Mouse (Mus musculus) embryonic facial prominence, embryonic 11.5 days (tissue): ENCODE results near the gene Acadm. TPM values are rescaled to one million over a fixed set of nuclear protein-coding genes. Genes with fewer than 3 reads are reported as not detected.

ENCODE experiments used
- ATAC-seq: fragments of 200-750 bp; cut with Nextera tagmentation; replicated peaks from 2 replicates; pipeline ENCODE4 v1.8.0; 2017; ENCODE audit warnings: low read depth; ENCODE audit not compliant: insufficient number of reproducible peaks, low FRiP score, low TSS enrichment
- DNase-seq: peaks from one replicate; pipeline ENCODE4 v3.0.0-alpha.2; 2015; ENCODE audit warnings: low spot score
- H3K27ac ChIP-seq: fragments of 300-500 bp; sonication (generic); replicated peaks from 2 replicates; pipeline ENCODE4 v1.5.1; 2014; ENCODE audit warnings: mild to moderate bottlenecking, low read depth, low read length, control low read depth
- H3K27me3 ChIP-seq: fragments of 300-500 bp; sonication (generic); 2 replicates; pipeline ENCODE4 v1.6.1; 2014; ENCODE audit warnings: mild to moderate bottlenecking, low read length, moderate library complexity, mixed read lengths; ENCODE audit not compliant: control insufficient read depth, insufficient read depth
- H3K36me3 ChIP-seq: fragments of 300-500 bp; sonication (generic); replicated peaks from 2 replicates; pipeline ENCODE4 v1.6.1; 2014; ENCODE audit warnings: low read depth, mild to moderate bottlenecking, low read length, moderate library complexity, mixed read lengths; ENCODE audit not compliant: control insufficient read depth, insufficient read depth
- H3K4me1 ChIP-seq: fragments of 300-500 bp; sonication (generic); 2 replicates; pipeline ENCODE4 v1.6.1; 2014; ENCODE audit warnings: low read length, mixed read lengths; ENCODE audit not compliant: control insufficient read depth, insufficient read depth
- H3K4me2 ChIP-seq: fragments of 300-500 bp; sonication (generic); 2 replicates; pipeline ENCODE4 v1.6.1; 2014; ENCODE audit warnings: low read depth, mild to moderate bottlenecking, control low read depth, low read length, moderate library complexity
- H3K4me3 ChIP-seq: fragments of 300-500 bp; sonication (generic); 2 replicates; pipeline ENCODE4 v1.5.1; 2014; ENCODE audit warnings: low read depth, low read length, control low read depth
- H3K9ac ChIP-seq: fragments of 300-500 bp; sonication (generic); replicated peaks from 2 replicates; pipeline ENCODE4 v1.6.1; 2014; ENCODE audit warnings: mild to moderate bottlenecking, control low read depth, low read length
- H3K9me3 ChIP-seq: fragments of 300-500 bp; sonication (generic); replicated peaks from 2 replicates; pipeline ENCODE4 v1.6.1; 2016; ENCODE audit warnings: mild to moderate bottlenecking, low read length, inconsistent platforms, mixed read lengths; ENCODE audit not compliant: control insufficient read depth
- WGBS: fragments of 180-500 bp; shearing (Covaris S2); extraction: QIAGEN DNeasy Blood & Tissue Kit; methylation state at CpG from one replicate; pipeline ENCODE4 v1.1.7; 2014; 5-methylcytosine and 5-hydroxymethylcytosine counted together
- polyA plus RNA-seq: library from polyadenylated mRNA; unstranded; fragments of >200 nt; fragmentation: Nextera tagmentation; extraction: Ambion mirVana; gene quantifications from 2 replicates; pipeline ENCODE4 v1.2.1, GENCODE M21; 2014

Gene Acadm
- polyA plus RNA-seq, 1 experiment from 2014 or later, result 55.3 TPM

DNA sequence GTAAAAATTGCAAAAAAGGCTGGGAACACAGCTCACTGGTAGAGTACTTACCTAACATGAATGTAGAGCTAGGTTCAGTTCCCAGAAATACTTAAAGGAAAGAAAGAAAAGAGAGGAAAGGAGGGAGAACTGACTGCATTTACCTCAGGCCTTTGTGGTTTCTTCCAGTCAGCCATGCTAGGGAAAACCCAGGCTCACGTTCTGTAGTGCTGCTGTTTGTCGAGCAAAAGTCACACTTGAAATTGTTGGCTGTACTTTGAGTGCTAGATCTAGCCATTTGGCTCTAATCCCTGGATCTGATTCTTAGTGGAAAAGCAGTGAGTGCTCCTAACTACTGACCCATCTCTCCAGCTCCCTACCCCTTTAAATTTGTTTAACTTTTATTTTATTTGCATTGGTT lies 3.7 kb upstream of the Acadm start:
- Histone ChIP-seq H3K4me2 (no peak overlapping the region), H3K9me3 (no peaks in the 10 kb centered on the region), H3K27ac (no peak overlapping the region), H3K9ac (no peak overlapping the region), H3K4me3 (no peak overlapping the region), H3K27me3 (no peaks in the 10 kb centered on the region), H3K4me1 (no peaks in the 10 kb centered on the region; the same call in 1 of the 2 replicates), H3K36me3 (no peaks in the 10 kb centered on the region)
- WGBS, result 80% methylated on average over 2 of the region's 2 CpGs
- ATAC-seq (no peak), DNase-seq (no peak)

- H3K36me3 ChIP-seq, result no peaks in the 10 kb centered on the region
- no peak overlapping the region for H3K27ac ChIP-seq
- H3K9ac ChIP-seq, result no peak overlapping the region
- H3K4me2 ChIP-seq, result no peak overlapping the region
- no peak overlapping the region for H3K4me3 ChIP-seq
- DNase-seq, result no peak
- H3K4me1 ChIP-seq, result no peaks in the 10 kb centered on the region; the same call in none of the 2 replicates
- WGBS, result 78% methylated on average over 4 of the region's 4 CpGs
- H3K9me3 ChIP-seq, result no peaks in the 10 kb centered on the region
- ATAC-seq, result no peak
- no peaks in the 10 kb centered on the region for H3K27me3 ChIP-seq
Measured at GRCm38 (mm10) chr3:153947271-153947670, 2.8 kb upstream of the Acadm start.

DNA sequence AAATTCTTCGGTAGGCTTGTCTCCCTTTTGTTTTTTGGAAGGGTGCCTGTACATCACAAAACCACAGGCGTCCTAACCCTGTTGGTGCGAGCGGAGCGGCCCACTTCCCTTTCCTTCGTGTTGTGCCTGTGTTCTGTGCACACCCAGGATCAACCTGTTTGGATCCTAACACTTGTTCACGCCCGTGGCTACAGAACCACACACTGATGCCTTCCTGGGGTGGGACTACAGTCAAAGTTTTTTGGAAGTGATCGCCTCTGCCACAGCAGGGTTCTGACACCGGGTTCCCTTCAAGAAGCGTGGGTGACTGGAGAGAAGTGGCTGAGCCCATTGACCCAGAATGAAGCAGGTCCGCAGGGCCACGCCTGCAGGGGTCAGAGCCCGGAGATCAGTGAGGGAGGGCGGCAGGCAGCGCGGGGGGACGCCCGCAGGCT lies 514 bp downstream of the Acadm start:
- H3K9me3 ChIP-seq, result no peaks in the 10 kb centered on the region
- H3K27ac ChIP-seq, result peak overlapping the region; percentile 44
- no peaks in the 10 kb centered on the region for H3K27me3 ChIP-seq
- DNase-seq, result peak; percentile 34
- H3K4me1 ChIP-seq, result no peaks in the 10 kb centered on the region; the same call in none of the 2 replicates
- H3K9ac ChIP-seq, result peak overlapping the region; percentile 67
- H3K4me2 ChIP-seq, result peak overlapping the region; percentile 56
- ATAC-seq, result no peak; the same call in 1 of the 2 replicates
- H3K4me3 ChIP-seq, result peak overlapping the region; percentile 57
- H3K36me3 ChIP-seq, result no peaks in the 10 kb centered on the region
- whole genome bisulfite sequencing, result under 1% methylated on average over 19 of the region's 19 CpGs

DNA sequence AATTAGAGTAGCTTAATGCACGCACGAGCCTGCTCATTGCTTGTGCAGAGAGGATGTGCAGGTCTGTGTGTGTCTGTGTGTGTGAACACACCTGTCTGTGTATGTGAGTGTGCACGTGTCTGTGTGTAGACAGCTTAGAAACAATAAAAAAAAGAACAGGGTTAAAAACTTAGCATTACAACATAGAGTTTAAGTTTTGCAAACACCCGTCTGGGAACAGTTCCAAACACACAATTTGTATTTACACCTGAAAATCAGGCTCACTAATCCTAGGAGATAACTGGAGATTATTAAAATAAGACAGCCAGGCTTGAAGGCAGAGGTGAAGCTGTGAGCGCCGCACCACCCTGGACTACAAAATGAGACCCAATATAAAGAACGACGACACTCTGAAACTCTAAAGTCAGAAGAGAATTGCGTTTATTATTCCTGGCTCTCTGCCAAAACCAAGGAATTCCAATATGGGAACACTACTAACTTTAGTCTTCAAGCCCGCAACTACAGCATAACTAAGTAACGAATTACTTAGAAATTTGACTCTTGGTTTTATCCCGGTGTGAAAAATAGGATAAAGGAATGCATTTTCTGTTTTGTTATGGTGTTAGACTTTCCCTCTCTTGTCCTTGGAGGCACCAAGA lies 1.3 kb downstream of the Acadm start:
- ATAC-seq, result no peak
- no peaks in the 10 kb centered on the region; the same call in none of the 2 replicates for H3K4me1 ChIP-seq
- H3K27me3 ChIP-seq, result no peaks in the 10 kb centered on the region
- WGBS, result 48% methylated on average over 12 of the region's 12 CpGs
- H3K4me3 ChIP-seq, result peak overlapping the region; percentile 57
- H3K36me3 ChIP-seq, result no peaks in the 10 kb centered on the region
- H3K9ac ChIP-seq, result no peak overlapping the region
- no peaks in the 10 kb centered on the region for H3K9me3 ChIP-seq
- peak overlapping the region; percentile 56 for H3K4me2 ChIP-seq
- no peak overlapping the region for H3K27ac ChIP-seq
- DNase-seq, result peak; percentile 66

GRCm38 (mm10) chr3:153941613-153942012 lies 2.8 kb downstream of the Acadm start:
- WGBS, result 90% methylated on average over 13 of the region's 13 CpGs
- H3K4me2 ChIP-seq, result no peak overlapping the region
- no peak overlapping the region for H3K4me3 ChIP-seq
- no peak overlapping the region for H3K9ac ChIP-seq
- no peak for ATAC-seq
- no peaks in the 10 kb centered on the region; the same call in none of the 2 replicates for H3K4me1 ChIP-seq
- H3K9me3 ChIP-seq, result no peaks in the 10 kb centered on the region
- H3K36me3 ChIP-seq, result no peaks in the 10 kb centered on the region; the same call in 1 of the 2 replicates
- no peaks in the 10 kb centered on the region for H3K27me3 ChIP-seq
- no peak for DNase-seq
- H3K27ac ChIP-seq, result no peak overlapping the region

- no peak overlapping the region for H3K4me2 ChIP-seq
- no peaks in the 10 kb centered on the region for H3K27me3 ChIP-seq
- no peak overlapping the region for H3K27ac ChIP-seq
- H3K9ac ChIP-seq, result no peak overlapping the region
- DNase-seq (no peak), ATAC-seq (no peak)
- H3K4me3 ChIP-seq, result no peak overlapping the region
- no peaks in the 10 kb centered on the region for H3K9me3 ChIP-seq
- WGBS, result 95% methylated on average over 9 of the region's 9 CpGs
- no peaks in the 10 kb centered on the region; the same call in 1 of the 2 replicates for H3K36me3 ChIP-seq
- H3K4me1 ChIP-seq, result no peaks in the 10 kb centered on the region; the same call in none of the 2 replicates
Measured at GRCm38 (mm10) chr3:153940486-153940885, 3.9 kb downstream of the Acadm start.

DNA sequence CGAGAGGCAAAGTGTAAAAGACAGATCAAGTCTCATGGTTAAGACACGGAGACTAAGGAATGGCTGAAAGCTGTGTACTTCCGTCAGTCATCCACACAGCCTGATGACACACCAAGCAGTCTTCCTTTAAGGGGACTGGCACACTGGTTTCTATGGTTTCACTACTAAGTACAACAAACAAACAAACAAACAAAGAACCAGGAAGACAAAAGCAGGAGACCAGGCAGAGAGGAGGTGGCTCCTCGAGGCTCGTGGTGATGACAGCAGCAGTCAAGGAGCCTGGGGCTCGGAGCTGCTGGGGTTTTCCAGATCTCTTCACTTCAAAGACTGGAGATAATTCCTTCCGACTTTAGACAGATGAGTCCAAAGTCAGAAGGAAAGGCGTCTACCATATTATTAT lies 4.4 kb downstream of the Acadm start:
- no peaks in the 10 kb centered on the region; the same call in 1 of the 2 replicates for H3K36me3 ChIP-seq
- H3K27me3 ChIP-seq, result no peaks in the 10 kb centered on the region
- no peaks in the 10 kb centered on the region for H3K9me3 ChIP-seq
- 82% methylated on average over 8 of the region's 8 CpGs for WGBS
- no peak overlapping the region for H3K4me2 ChIP-seq
- H3K9ac ChIP-seq, result no peak overlapping the region
- H3K4me1 ChIP-seq, result no peaks in the 10 kb centered on the region; the same call in none of the 2 replicates
- no peak overlapping the region for H3K4me3 ChIP-seq
- DNase-seq (no peak), ATAC-seq (no peak)
- H3K27ac ChIP-seq, result no peak overlapping the region

DNA sequence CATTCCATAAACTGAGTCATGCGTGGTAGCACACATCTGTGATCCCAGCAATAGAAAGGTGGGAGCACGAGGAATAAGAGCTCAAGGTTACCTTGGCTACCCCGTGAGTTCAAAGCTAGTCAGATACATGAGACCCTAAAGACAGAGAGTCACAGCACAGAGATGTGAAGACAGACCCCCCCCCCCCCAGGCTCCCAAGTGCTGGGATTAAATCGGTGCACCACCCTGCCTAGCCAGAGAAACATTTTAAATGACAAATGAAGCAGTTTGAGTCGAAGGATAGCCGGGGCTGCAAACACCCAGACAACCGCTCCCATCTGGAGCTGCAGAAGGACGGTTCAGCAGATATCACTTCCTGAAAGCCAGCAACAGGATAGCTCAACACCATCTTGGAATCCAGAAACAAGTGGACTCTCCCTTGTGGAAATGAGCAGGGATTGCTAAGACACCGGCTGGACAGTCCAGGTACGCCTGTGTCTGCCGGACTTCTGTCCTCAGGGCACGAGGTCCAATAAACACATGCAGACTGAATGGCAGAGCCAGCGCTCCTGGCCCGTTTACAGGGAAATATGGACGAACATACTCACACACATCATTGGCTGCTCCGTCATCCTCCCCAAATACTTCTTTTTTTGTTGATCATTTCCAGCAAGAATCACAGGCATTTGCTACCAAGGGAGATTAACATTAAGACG lies 7.2 kb downstream of the Acadm start:
- Histone ChIP-seq H3K9me3 (no peaks in the 10 kb centered on the region), H3K27ac (no peak overlapping the region), H3K4me2 (no peak overlapping the region), H3K4me3 (no peak overlapping the region), H3K36me3 (no peaks in the 10 kb centered on the region; the same call in 1 of the 2 replicates), H3K27me3 (no peaks in the 10 kb centered on the region), H3K4me1 (no peaks in the 10 kb centered on the region), H3K9ac (no peak overlapping the region)
- ATAC-seq (no peak), DNase-seq (no peak)
- 93% methylated on average over 17 of the region's 17 CpGs for WGBS
